Mouse (Mus musculus) lung, postnatal 0 days (tissue): ENCODE data around the gene Alg2. TPM values are rescaled to one million over a fixed set of nuclear protein-coding genes. Genes with fewer than 3 reads are reported as not detected.

Source experiments
- ATAC-seq: fragments of 200-750 bp; cut with Nextera tagmentation; 2 replicates; pipeline ENCODE4 v1.8.0; 2017; ENCODE audit warnings: moderate library complexity
- DNase-seq: peaks from one replicate; pipeline ENCODE4 v3.0.0-alpha.2; 2016; ENCODE audit warnings: low spot score
- H3K27ac ChIP-seq: fragments of 300-500 bp; sonication (generic); 2 replicates; pipeline ENCODE4 v1.5.1; 2014; ENCODE audit warnings: antibody characterized with exemption, mild to moderate bottlenecking, low read length, mixed read lengths
- H3K27me3 ChIP-seq: fragments of 300-500 bp; sonication (generic); replicated peaks from 2 replicates; pipeline ENCODE4 v1.6.1; 2014; ENCODE audit warnings: low read length, mixed read lengths; ENCODE audit not compliant: insufficient read depth
- H3K36me3 ChIP-seq: fragments of 300-500 bp; sonication (generic); 2 replicates; pipeline ENCODE4 v1.6.1; 2014; ENCODE audit warnings: low read length, mixed read lengths; ENCODE audit not compliant: insufficient read depth
- H3K4me1 ChIP-seq: fragments of 300-500 bp; sonication (generic); 2 replicates; pipeline ENCODE4 v1.6.1; 2014; ENCODE audit warnings: antibody characterized with exemption, low read depth, low read length, mixed read lengths; ENCODE audit not compliant: insufficient read depth
- H3K4me2 ChIP-seq: fragments of 300-500 bp; sonication (generic); replicated peaks from 2 replicates; pipeline ENCODE4 v1.6.1; 2014; ENCODE audit warnings: low read depth, mild to moderate bottlenecking, low read length, moderate library complexity, mixed read lengths
- H3K4me3 ChIP-seq: fragments of 300-500 bp; sonication (generic); 2 replicates; pipeline ENCODE4 v1.5.1; 2014; ENCODE audit warnings: low read depth, low read length
- H3K9ac ChIP-seq: fragments of 300-500 bp; sonication (generic); replicated peaks from 2 replicates; pipeline ENCODE4 v1.6.1; 2014; ENCODE audit warnings: low read depth, mild to moderate bottlenecking
- H3K9me3 ChIP-seq: fragments of 300-500 bp; sonication (generic); 2 replicates; pipeline ENCODE4 v1.6.1; 2016; ENCODE audit warnings: low read length, mixed read lengths
- CTCF ChIP-seq: IDR thresholded peaks from 2 replicates; pipeline ENCODE4 v1.5.1; 2016; ENCODE audit warnings: antibody characterized with exemption, mild to moderate bottlenecking
- EP300 ChIP-seq: IDR thresholded peaks from 2 replicates; pipeline ENCODE4 v1.6.1; 2016; ENCODE audit warnings: antibody characterized with exemption, mild to moderate bottlenecking, control low read depth
- WGBS: fragments of 180-500 bp; shearing (Covaris S2); extraction: QIAGEN DNeasy Blood & Tissue Kit; methylation state at CpG from one replicate; pipeline ENCODE4 v1.1.7; 2014; 5-methylcytosine and 5-hydroxymethylcytosine counted together
- polyA plus RNA-seq: library from polyadenylated mRNA; unstranded; fragments of >200 nt; fragmentation: Nextera tagmentation; extraction: Ambion mirVana; gene quantifications from 2 replicates; pipeline ENCODE4 v1.2.1, GENCODE M21; 2015

Alg2 gene
- polyA plus RNA-seq: 21.2 and 21.9 TPM in 2 replicates

- Histone ChIP-seq H3K27ac (peak within 1 kb of the TSS; percentile 83), H3K36me3 (peaks cover 26% of the 10 kb centered on the region), H3K9ac (peak within 1 kb of the TSS; percentile 62), H3K9me3 (no peaks in the 10 kb centered on the region), H3K27me3 (no peaks in the 10 kb centered on the region), H3K4me3 (peak within 1 kb of the TSS; percentile 79), H3K4me1 (peaks cover 3% of the 10 kb centered on the region; the same call in 1 of the 2 replicates), H3K4me2 (peak within 1 kb of the TSS; percentile 63)
- under 1% methylated on average over 56 of the region's 58 CpGs for WGBS
- DNase-seq (peak; percentile 100), ATAC-seq (peak; percentile 99)
- peak; percentile 94 for TF ChIP-seq EP300
- no peak; the same call in 1 of the 2 replicates for TF ChIP-seq CTCF
Measured at GRCm38 (mm10) chr4:47473968-47474729, at the start of gene Alg2, which contains the start of gene Sec61b. TSS of gene Alg2 (minus strand) at chr4:47474333. TSS of gene Sec61b (plus strand) at chr4:47474658.

- no peaks in the 10 kb centered on the region for H3K36me3 ChIP-seq
- ATAC-seq (no peak), DNase-seq (peak; percentile 52)
- no peak overlapping the region for H3K27ac ChIP-seq
- no peak overlapping the region for H3K4me2 ChIP-seq
- H3K4me1 ChIP-seq: no peaks in the 10 kb centered on the region
- WGBS: 56% methylated on average over 6 of the region's 6 CpGs
- no peak overlapping the region for H3K9ac ChIP-seq
- H3K9me3 ChIP-seq: no peaks in the 10 kb centered on the region
- TF ChIP-seq EP300 (no peak), CTCF (peak; percentile 62)
- H3K4me3 ChIP-seq: no peak overlapping the region
- H3K27me3 ChIP-seq: no peaks in the 10 kb centered on the region
Measured at GRCm38 (mm10) chr4:47521884-47522605, 47.9 kb upstream of the Alg2 start.

- no peak for DNase-seq
Measured at GRCm38 (mm10) chr4:47520076-47520475, 45.9 kb upstream of the Alg2 start.

GRCm38 (mm10) chr4:47518551-47519181, 44.5 kb upstream of the Alg2 start:
- no peak for DNase-seq
- H3K4me1 ChIP-seq: no peaks in the 10 kb centered on the region
- no peaks in the 10 kb centered on the region for H3K9me3 ChIP-seq
- no peaks in the 10 kb centered on the region for H3K36me3 ChIP-seq
- no peak overlapping the region for H3K27ac ChIP-seq
- H3K4me3 ChIP-seq: no peak overlapping the region
- 67% methylated on average over 12 of the region's 12 CpGs for WGBS
- no peak overlapping the region for H3K9ac ChIP-seq
- no peaks in the 10 kb centered on the region for H3K27me3 ChIP-seq
- no peak for ATAC-seq
- H3K4me2 ChIP-seq: no peak overlapping the region
- TF ChIP-seq EP300: no peak
- TF ChIP-seq CTCF: no peak

More at GRCm38 (mm10) chr4:47520076-47520475, 45.9 kb upstream of the Alg2 start:
- WGBS: 50% methylated on average over 4 of the region's 4 CpGs
- ATAC-seq: no peak
- TF ChIP-seq CTCF: no peak
- TF ChIP-seq EP300: no peak
- no peak overlapping the region for H3K27ac ChIP-seq
- no peak overlapping the region for H3K4me3 ChIP-seq
- no peak overlapping the region for H3K9ac ChIP-seq
- no peaks in the 10 kb centered on the region for H3K36me3 ChIP-seq
- no peak overlapping the region for H3K4me2 ChIP-seq
- H3K9me3 ChIP-seq: no peaks in the 10 kb centered on the region
- H3K27me3 ChIP-seq: no peaks in the 10 kb centered on the region
- H3K4me1 ChIP-seq: no peaks in the 10 kb centered on the region

GRCm38 (mm10) chr4:47504841-47505517, 30.8 kb upstream of the Alg2 start:
- TF ChIP-seq EP300: no peak
- no peak for TF ChIP-seq CTCF
- peak; percentile 5 for DNase-seq
- 71% methylated on average over 10 of the region's 10 CpGs for WGBS
- no peak for ATAC-seq
- Histone ChIP-seq H3K9ac (no peak overlapping the region), H3K27ac (no peak overlapping the region), H3K27me3 (no peaks in the 10 kb centered on the region), H3K36me3 (no peaks in the 10 kb centered on the region), H3K9me3 (no peaks in the 10 kb centered on the region), H3K4me3 (no peak overlapping the region), H3K4me1 (no peaks in the 10 kb centered on the region), H3K4me2 (no peak overlapping the region)
